Mouse (Mus musculus) liver, embryonic 12.5 days (tissue): ENCODE measurements around the gene Tctn1. TPM values are rescaled to one million over a fixed set of nuclear protein-coding genes. Genes with fewer than 3 reads are reported as not detected.

ENCODE experiments used
- ATAC-seq: fragments of 200-750 bp; cut with Nextera tagmentation; 2 replicates; pipeline ENCODE4 v1.8.0; 2017; ENCODE audit warnings: moderate number of reproducible peaks, mild to moderate bottlenecking, moderate library complexity
- H3K27ac ChIP-seq: fragments of 300-500 bp; sonication (generic); 2 replicates; pipeline ENCODE4 v1.5.1; 2016; ENCODE audit warnings: mild to moderate bottlenecking
- H3K27me3 ChIP-seq: fragments of 300-500 bp; sonication (generic); replicated peaks from 2 replicates; pipeline ENCODE4 v1.6.1; 2016; ENCODE audit warnings: mild to moderate bottlenecking, moderate library complexity
- H3K36me3 ChIP-seq: fragments of 300-500 bp; sonication (generic); 2 replicates; pipeline ENCODE4 v1.6.1; 2016; ENCODE audit warnings: mild to moderate bottlenecking, moderate library complexity
- H3K4me1 ChIP-seq: fragments of 300-500 bp; sonication (generic); 2 replicates; pipeline ENCODE4 v1.6.1; 2016
- H3K4me2 ChIP-seq: fragments of 300-500 bp; sonication (generic); 2 replicates; pipeline ENCODE4 v1.6.1; 2016; ENCODE audit warnings: mild to moderate bottlenecking, moderate library complexity
- H3K4me3 ChIP-seq: fragments of 300-500 bp; sonication (generic); 2 replicates; pipeline ENCODE4 v1.5.1; 2016; ENCODE audit warnings: mild to moderate bottlenecking, moderate library complexity
- H3K9ac ChIP-seq: fragments of 300-500 bp; sonication (generic); 2 replicates; pipeline ENCODE4 v1.6.1; 2016; ENCODE audit warnings: mild to moderate bottlenecking, moderate library complexity
- H3K9me3 ChIP-seq: fragments of 300-500 bp; sonication (generic); replicated peaks from 2 replicates; pipeline ENCODE4 v1.6.1; 2016; ENCODE audit warnings: mild to moderate bottlenecking, moderate library complexity
- WGBS: fragments of 180-500 bp; shearing (Covaris S2); methylation state at CpG from one replicate; pipeline ENCODE4 v1.1.7; 2016; ENCODE audit not compliant: insufficient replicate concordance; 5-methylcytosine and 5-hydroxymethylcytosine counted together
- polyA plus RNA-seq: library from polyadenylated mRNA; unstranded; fragments of >200 nt; fragmentation: Nextera tagmentation; extraction: Ambion mirVana; gene quantifications from 2 replicates; pipeline ENCODE4 v1.2.1, GENCODE M21; 2016

Tctn1 gene
- polyA plus RNA-seq, 1 experiment from 2014 or later = 1.7 TPM

DNA sequence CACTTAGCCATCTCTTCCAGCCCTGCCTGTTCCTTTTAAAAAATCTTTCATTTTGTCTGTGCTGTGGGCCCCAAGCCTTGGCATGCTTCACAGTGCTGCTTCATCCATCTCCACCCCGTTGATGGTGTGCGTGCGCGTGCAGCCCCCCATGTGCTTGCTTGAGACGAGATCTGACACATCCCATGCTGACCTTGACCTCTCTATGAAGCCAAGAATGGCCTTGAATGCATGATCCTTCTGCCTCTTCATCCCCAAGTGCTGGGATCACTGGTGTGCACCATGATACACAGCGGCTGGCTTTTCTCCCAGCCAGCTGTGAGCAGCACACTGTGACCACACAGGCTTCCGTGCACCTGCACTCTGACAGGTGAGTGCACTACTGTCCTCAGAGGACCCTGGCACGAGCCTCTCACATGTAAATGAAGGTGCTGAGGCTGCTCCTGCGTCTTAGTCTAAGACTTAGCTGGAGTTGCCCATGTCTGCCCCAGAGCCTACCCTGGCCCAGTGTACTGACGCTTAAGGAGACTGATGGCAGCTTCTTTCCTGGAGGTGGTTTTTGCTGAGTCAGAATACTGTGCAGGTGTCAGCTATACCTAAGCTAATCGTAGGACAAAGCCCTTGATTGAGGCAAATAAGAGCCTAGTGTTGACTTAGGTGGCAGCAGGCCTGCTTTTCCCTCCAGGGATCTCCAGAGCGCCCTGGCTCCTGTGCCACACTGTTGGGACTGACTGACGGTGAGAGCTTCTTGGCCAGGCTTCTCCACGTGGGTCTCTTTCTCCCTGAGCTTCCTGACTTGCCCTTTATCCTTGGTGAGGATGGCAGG, 31.1 kb upstream of the Tctn1 start:
- Histone ChIP-seq H3K4me3 (no peak overlapping the region), H3K4me1 (peaks cover 45% of the 10 kb centered on the region), H3K36me3 (0 out of 2 replicates have a peak, but pooled peaks cover 6% of the 10 kb centered on the region), H3K27ac (no peak overlapping the region), H3K9me3 (no peaks in the 10 kb centered on the region), H3K27me3 (no peaks in the 10 kb centered on the region), H3K4me2 (no peak overlapping the region), H3K9ac (no peak overlapping the region)
- 77% methylated on average over 14 of the region's 14 CpGs for WGBS
- no peak for ATAC-seq

DNA sequence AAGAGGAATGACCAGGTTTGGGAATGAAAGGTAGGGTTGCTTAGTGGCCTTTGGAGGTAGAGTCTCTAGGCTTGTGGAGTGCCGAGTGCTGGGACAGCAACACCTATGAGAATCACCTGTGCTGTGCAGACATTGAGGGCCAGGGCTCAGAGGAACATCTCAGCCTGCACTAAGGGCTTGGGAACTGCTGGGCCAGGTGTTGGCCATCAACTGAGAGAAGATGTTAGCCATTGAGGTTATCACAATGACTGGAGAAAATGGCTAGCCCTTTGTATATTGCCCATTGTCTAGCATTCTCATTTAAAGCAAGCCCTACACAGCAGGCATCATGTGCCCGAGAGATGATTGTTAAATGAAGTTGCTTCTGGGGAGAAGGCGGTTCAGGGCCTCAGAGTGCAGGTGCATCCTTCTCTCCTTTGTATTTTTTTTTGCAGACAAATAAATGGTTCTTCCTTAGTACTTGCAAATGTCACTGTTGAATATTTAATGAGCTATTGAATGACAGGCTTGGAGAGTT, 30.0 kb upstream of the Tctn1 start:
- ATAC-seq = no peak
- Histone ChIP-seq H3K9me3 (no peaks in the 10 kb centered on the region), H3K27me3 (no peaks in the 10 kb centered on the region), H3K4me2 (no peak overlapping the region), H3K4me3 (no peak overlapping the region), H3K4me1 (peaks cover 47% of the 10 kb centered on the region), H3K27ac (no peak overlapping the region), H3K9ac (no peak overlapping the region), H3K36me3 (peaks cover 9% of the 10 kb centered on the region)
- WGBS = 78% methylated on average over 3 of the region's 3 CpGs

DNA sequence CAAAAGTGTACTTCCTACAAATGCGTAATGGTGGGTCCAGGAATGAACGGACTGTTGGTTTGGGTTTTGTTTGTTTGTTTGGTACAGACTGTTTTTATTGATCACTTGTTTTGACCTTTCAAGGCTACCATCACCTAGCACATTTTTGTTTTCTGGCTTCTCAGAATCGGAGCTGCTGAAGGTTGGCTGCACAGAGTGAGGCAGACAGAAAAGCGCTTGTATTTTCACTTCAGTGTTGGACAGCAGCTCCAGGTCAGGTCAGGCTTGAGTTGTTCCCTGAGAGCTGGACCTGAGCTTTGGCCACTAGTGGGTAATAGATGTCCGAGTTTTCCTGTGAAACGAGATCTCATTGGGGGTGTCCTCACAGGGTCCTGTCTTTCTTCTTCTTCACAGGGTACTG, 28.9 kb upstream of the Tctn1 start:
- no peak overlapping the region for H3K9ac ChIP-seq
- no peak for ATAC-seq
- peaks cover 53% of the 10 kb centered on the region for H3K4me1 ChIP-seq
- 83% methylated on average over 6 of the region's 6 CpGs for WGBS
- H3K36me3 ChIP-seq = peaks cover 20% of the 10 kb centered on the region
- H3K4me3 ChIP-seq = no peak overlapping the region
- no peaks in the 10 kb centered on the region for H3K27me3 ChIP-seq
- no peaks in the 10 kb centered on the region for H3K9me3 ChIP-seq
- H3K27ac ChIP-seq = no peak overlapping the region
- no peak overlapping the region for H3K4me2 ChIP-seq

DNA sequence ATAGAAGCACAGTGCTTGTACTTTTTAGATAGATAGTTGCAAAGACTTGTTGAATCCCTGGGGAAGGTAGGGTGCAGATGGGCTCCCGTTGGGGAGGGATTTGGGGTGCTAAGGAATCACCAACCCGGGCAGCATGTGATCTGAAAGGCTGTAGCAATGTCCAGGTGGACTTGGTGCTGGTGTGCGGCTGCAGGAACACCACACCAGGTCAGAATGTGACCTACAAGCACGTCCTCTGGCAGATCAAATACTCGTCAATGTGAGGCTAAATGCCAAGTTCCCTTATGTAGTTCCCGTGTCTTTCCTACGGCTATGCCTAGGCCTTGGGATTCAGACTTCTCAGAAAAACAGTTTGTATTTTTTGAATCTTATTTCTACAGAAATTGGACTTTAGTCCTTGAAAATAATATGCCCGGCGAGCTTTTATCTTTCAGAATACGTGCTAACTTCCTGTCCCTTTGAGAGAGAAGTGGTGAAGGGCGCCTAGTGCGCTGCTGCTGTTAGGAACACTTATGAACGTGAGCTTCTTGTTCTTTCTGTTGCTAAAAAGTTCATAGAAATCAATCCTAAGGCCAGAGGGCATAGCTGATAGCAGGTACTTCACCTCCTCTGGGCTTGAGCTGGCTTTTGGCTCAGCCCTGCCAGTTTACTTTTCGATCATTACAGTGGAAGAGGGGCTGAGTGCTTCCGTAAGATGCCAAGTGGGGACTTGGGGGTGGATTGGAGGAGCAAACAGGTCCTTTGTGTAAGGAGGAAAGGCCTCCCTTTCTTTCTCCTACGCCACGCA, 27.5 kb upstream of the Tctn1 start:
- peak overlapping the region; percentile 12; the same call in 1 of the 2 replicates for H3K4me3 ChIP-seq
- H3K9ac ChIP-seq = peak overlapping the region; percentile 50; the same call in 1 of the 2 replicates
- no peaks in the 10 kb centered on the region for H3K9me3 ChIP-seq
- peak overlapping the region; percentile 64 for H3K4me2 ChIP-seq
- no peaks in the 10 kb centered on the region for H3K27me3 ChIP-seq
- WGBS = 59% methylated on average over 17 of the region's 17 CpGs
- H3K27ac ChIP-seq = peak overlapping the region; percentile 75
- peaks cover 66% of the 10 kb centered on the region for H3K4me1 ChIP-seq
- ATAC-seq = no peak
- peaks cover 28% of the 10 kb centered on the region for H3K36me3 ChIP-seq

DNA sequence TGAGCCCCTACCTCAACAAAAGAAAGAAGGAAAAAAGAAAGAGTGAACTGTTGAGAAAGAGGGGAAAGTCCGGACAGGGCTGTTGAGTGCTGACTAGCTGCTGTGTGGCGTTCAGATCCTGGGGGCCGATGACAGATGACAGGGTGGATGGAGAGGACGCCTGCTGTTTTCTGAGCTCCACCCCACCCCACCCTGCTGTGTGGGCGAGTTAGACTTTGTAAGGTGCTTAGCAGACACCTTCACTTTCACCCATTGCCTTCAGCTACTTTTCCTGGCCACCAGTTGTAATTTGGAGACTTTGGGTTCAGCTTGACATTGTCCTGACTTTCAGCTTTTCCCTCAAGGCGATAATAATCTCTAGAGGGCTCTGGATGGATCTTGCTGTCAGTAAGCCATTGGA, 26.9 kb upstream of the Tctn1 start:
- H3K27ac ChIP-seq = peak overlapping the region; percentile 75
- ATAC-seq = peak; percentile 89
- H3K4me1 ChIP-seq = peaks cover 72% of the 10 kb centered on the region
- no peaks in the 10 kb centered on the region for H3K27me3 ChIP-seq
- peak overlapping the region; percentile 50 for H3K9ac ChIP-seq
- peak overlapping the region; percentile 64 for H3K4me2 ChIP-seq
- peak overlapping the region; percentile 12; the same call in 1 of the 2 replicates for H3K4me3 ChIP-seq
- WGBS = 29% methylated on average over 6 of the region's 6 CpGs
- H3K9me3 ChIP-seq = no peaks in the 10 kb centered on the region
- peaks cover 28% of the 10 kb centered on the region for H3K36me3 ChIP-seq

DNA sequence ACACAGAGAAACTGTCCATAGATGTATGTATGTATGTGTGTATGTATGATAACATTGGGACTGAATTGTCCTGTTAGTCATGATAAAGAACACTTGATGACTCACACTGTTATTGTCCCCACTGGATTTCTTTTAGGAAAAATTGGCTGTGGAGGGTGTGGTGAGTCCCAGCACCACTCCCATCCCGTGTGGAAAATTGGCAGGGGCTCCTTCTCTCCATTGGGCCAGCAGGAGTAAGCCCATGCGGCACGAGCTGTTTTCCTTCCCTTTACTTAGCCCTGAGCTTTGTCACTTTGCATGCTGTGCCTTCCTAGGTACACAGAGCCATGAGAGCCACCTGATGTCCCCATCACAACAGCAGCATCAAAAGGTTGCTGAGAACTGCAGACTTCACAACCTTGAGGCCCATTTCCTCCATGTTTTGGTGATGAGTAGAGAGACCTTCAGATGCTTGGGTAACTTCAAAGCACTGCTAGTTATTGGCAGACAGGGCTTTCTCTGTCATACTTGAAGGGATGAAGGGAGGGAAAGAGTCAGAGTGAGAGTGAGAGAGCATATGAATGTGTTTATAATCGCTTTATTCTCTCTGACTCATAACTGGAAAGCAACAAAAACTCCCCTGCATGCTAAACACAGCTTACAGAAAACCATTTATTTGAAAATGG, 24.0 kb upstream of the Tctn1 start:
- Histone ChIP-seq H3K9ac (no peak overlapping the region), H3K4me2 (no peak overlapping the region), H3K9me3 (no peaks in the 10 kb centered on the region), H3K4me1 (peaks cover 81% of the 10 kb centered on the region), H3K27me3 (no peaks in the 10 kb centered on the region), H3K4me3 (no peak overlapping the region), H3K36me3 (peaks cover 28% of the 10 kb centered on the region), H3K27ac (no peak overlapping the region)
- ATAC-seq = no peak
- 81% methylated on average over 4 of the region's 4 CpGs for WGBS

DNA sequence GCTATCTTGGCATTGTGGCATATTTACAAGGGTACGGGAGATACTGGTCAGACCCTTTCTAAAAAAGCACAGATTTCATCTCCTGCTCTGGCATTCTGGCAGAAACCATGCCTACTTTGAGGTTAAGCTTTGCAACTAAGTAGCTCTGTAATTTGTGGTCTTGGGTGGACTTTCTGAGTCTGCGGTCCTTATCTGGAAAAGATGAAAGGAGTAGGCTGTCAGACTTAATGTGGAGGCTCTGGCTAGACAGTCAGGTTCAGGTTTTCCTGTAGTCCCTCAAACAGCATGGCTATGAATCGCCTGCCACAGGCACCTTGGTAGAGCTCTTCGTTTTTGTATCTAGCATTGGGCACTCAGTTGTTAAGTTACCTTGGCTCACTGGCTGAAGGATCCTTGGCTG, 22.8 kb upstream of the Tctn1 start:
- Histone ChIP-seq H3K36me3 (peaks cover 28% of the 10 kb centered on the region), H3K9ac (no peak overlapping the region), H3K4me1 (peaks cover 70% of the 10 kb centered on the region), H3K4me3 (no peak overlapping the region), H3K9me3 (no peaks in the 10 kb centered on the region), H3K27ac (no peak overlapping the region), H3K4me2 (0 out of 2 replicates have a peak overlapping the region, but pooled peaks have one; percentile 7), H3K27me3 (no peaks in the 10 kb centered on the region)
- ATAC-seq = no peak
- 50% methylated on average over 4 of the region's 4 CpGs for WGBS

DNA sequence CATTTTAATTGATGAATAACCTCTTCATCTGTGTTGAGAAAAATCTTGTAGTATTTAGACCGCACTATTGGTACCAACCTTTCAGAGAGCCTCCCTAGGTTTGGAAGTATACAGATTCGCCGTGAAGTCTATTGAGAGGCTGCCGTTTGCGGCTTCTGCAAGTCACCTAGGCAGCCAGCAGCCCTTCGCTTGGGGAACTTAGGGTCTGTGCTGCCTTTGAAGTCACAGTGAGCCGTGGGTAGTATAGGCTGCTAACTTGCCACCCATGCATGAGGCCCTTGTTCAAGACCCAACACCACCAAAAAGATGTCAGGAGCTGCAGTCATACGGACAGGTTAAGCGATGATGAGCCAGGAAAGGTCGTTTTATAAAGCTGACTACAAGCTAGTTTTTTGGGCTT, 21.9 kb upstream of the Tctn1 start:
- no peak for ATAC-seq
- peak overlapping the region; percentile 84 for H3K4me3 ChIP-seq
- H3K36me3 ChIP-seq = peaks cover 28% of the 10 kb centered on the region
- no peak overlapping the region for H3K27ac ChIP-seq
- H3K4me2 ChIP-seq = peak overlapping the region; percentile 100
- H3K9me3 ChIP-seq = no peaks in the 10 kb centered on the region
- peak overlapping the region; percentile 94; the same call in 1 of the 2 replicates for H3K9ac ChIP-seq
- peaks cover under 1% of the 10 kb centered on the region; the same call in 1 of the 2 replicates for H3K27me3 ChIP-seq
- H3K4me1 ChIP-seq = peaks cover 63% of the 10 kb centered on the region
- 75% methylated on average over 10 of the region's 10 CpGs for WGBS

DNA sequence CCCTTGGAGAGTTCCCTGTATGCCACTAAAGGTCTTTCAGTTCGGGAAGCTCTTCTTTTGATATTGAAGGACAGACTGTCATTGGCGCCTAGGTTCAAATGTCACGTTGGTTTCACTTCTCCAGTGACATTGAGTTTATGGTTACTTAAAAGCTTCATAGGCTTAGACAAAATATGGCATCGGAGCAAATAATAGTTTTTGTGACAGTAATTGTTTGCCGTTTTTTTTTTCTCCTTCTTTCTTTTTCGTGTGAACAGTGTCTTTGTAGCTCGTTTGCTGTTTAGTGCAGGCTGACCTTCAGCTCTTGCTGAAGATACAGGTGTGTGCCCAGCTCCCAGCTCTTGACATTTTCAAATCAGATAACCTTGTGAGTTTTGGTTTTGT, 21.5 kb upstream of the Tctn1 start:
- H3K4me2 ChIP-seq = peak overlapping the region; percentile 100
- H3K9me3 ChIP-seq = no peaks in the 10 kb centered on the region
- H3K27ac ChIP-seq = no peak overlapping the region
- H3K4me3 ChIP-seq = peak overlapping the region; percentile 84
- peaks cover 5% of the 10 kb centered on the region for H3K27me3 ChIP-seq
- H3K36me3 ChIP-seq = peaks cover 28% of the 10 kb centered on the region
- H3K9ac ChIP-seq = peak overlapping the region; percentile 94
- H3K4me1 ChIP-seq = peaks cover 63% of the 10 kb centered on the region
- WGBS = 45% methylated on average over 7 of the region's 7 CpGs
- ATAC-seq = no peak

DNA sequence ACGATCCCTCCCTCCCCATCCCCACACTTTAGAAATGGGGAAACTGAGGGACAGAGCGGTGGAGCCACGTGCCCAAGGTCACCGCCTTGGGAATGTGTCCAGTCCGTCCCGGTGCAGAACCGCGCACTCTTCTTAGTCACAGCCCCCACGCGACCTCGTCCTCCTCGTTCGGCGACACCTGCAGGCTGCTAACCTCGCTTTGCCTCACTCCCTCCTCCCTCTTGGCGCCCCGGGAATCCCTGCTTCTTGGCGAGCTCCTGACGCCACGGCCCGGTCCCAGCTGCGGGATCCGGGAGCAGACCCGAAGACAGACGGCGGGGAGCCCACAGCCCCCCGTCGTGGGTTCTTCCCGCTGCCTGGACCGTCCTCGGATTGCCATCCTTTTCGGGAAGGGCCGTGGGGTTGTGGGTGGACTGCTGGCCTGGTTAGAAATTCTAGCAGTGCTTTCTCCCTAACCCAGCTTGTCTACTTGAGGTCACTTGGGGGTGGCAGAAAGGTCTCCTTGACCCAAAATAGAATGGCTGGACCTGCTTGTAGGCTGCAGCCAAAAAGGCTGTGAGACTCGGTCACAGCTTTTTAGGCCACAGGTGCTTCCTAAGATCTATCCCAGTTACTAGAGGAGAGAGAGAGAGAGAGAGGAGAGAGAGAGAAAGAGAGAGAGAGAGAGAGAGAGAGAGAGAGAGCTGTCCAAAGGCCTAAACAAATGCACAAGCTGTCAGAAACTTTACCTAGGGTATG, 20.9 kb upstream of the Tctn1 start:
- peak overlapping the region; percentile 94 for H3K9ac ChIP-seq
- under 1% methylated on average over 34 of the region's 34 CpGs for WGBS
- H3K27ac ChIP-seq = peak overlapping the region; percentile 68
- ATAC-seq = 0 out of 2 replicates have a peak, but pooled peaks have one; percentile 35
- peaks cover 11% of the 10 kb centered on the region for H3K27me3 ChIP-seq
- H3K36me3 ChIP-seq = peaks cover 28% of the 10 kb centered on the region
- H3K4me2 ChIP-seq = peak overlapping the region; percentile 100
- H3K9me3 ChIP-seq = no peaks in the 10 kb centered on the region
- peak overlapping the region; percentile 84 for H3K4me3 ChIP-seq
- H3K4me1 ChIP-seq = peaks cover 63% of the 10 kb centered on the region
